Mouse (Mus musculus): ENCODE data around the gene Gpr155. TPM values are rescaled to one million over a fixed set of nuclear protein-coding genes. Genes with fewer than 3 reads are reported as not detected.

The Gpr155 gene
- polyA plus RNA-seq, 1 experiment: 6.2 TPM

GRCm38 (mm10) chr2:73403385-73404013 lies 17.1 kb upstream of the Gpr155 start:
- Histone ChIP-seq H3K4me1 (ENCODE audit: control insufficient read depth, insufficient read depth, low read length) (no peaks in the 10 kb centered on the region), H3K27ac (ENCODE audit: insufficient read depth, low read depth, low read length) (no peak overlapping the region), H3K27me3 (replicated peaks; ENCODE audit: control insufficient read depth, insufficient read depth, low read length) (no peaks in the 10 kb centered on the region), H3K36me3 (ENCODE audit: control insufficient read depth, insufficient read depth, low read length) (no peaks in the 10 kb centered on the region), H3K4me3 (ENCODE audit: insufficient read depth, low read depth, low read length) (no peak overlapping the region)
- WGBS: 70% methylated on average over 15 of the region's 15 CpGs
- DNase-seq: peak; percentile 5
- no peak for TF ChIP-seq POLR2A (IDR thresholded peaks at IDR 0.05; ENCODE audit: low read depth, low read length)

- WGBS: 35% methylated on average over 1 of the region's 1 CpGs
- TF ChIP-seq POLR2A (IDR thresholded peaks at IDR 0.05; ENCODE audit: low read depth, low read length): no peak
- no peak for TF ChIP-seq CTCF (conservative IDR thresholded peaks at IDR 0.05; ENCODE audit: insufficient read depth, insufficient read length, low read depth, low read length)
- no peaks in the 10 kb centered on the region for H3K36me3 ChIP-seq (ENCODE audit: control insufficient read depth, insufficient read depth, low read length)
- no peak overlapping the region for H3K4me3 ChIP-seq (ENCODE audit: insufficient read depth, low read depth, low read length)
- H3K27me3 ChIP-seq (replicated peaks; ENCODE audit: control insufficient read depth, insufficient read depth, low read length): no peaks in the 10 kb centered on the region
- no peaks in the 10 kb centered on the region for H3K4me1 ChIP-seq (ENCODE audit: control insufficient read depth, insufficient read depth, low read length)
- H3K27ac ChIP-seq (ENCODE audit: insufficient read depth, low read depth, low read length): no peak overlapping the region
- no peak for DNase-seq
These were observed 15.3 kb upstream of the Gpr155 start for GRCm38 (mm10) chr2:73401689-73402088.

- Histone ChIP-seq H3K27me3 (replicated peaks; ENCODE audit: control insufficient read depth, insufficient read depth, low read length) (no peaks in the 10 kb centered on the region), H3K4me3 (ENCODE audit: insufficient read depth, low read depth, low read length) (no peak overlapping the region), H3K36me3 (ENCODE audit: control insufficient read depth, insufficient read depth, low read length) (no peaks in the 10 kb centered on the region), H3K4me1 (ENCODE audit: control insufficient read depth, insufficient read depth, low read length) (no peaks in the 10 kb centered on the region), H3K27ac (ENCODE audit: insufficient read depth, low read depth, low read length) (no peak overlapping the region)
- 100% methylated on average over 2 of the region's 2 CpGs for WGBS
- DNase-seq: no peak
- TF ChIP-seq POLR2A (IDR thresholded peaks at IDR 0.05; ENCODE audit: low read depth, low read length) (no peak), CTCF (conservative IDR thresholded peaks at IDR 0.05; ENCODE audit: insufficient read depth, insufficient read length, low read depth, low read length) (no peak)
These were observed 11.1 kb upstream of the Gpr155 start for GRCm38 (mm10) chr2:73397476-73397875.

GRCm38 (mm10) chr2:73396828-73397325 lies 10.5 kb upstream of the Gpr155 start:
- Histone ChIP-seq H3K27ac (ENCODE audit: insufficient read depth, low read depth, low read length) (no peak overlapping the region), H3K27me3 (replicated peaks; ENCODE audit: control insufficient read depth, insufficient read depth, low read length) (no peaks in the 10 kb centered on the region), H3K36me3 (ENCODE audit: control insufficient read depth, insufficient read depth, low read length) (no peaks in the 10 kb centered on the region), H3K4me1 (ENCODE audit: control insufficient read depth, insufficient read depth, low read length) (no peaks in the 10 kb centered on the region), H3K4me3 (ENCODE audit: insufficient read depth, low read depth, low read length) (no peak overlapping the region)
- WGBS: 85% methylated on average over 3 of the region's 3 CpGs
- peak; percentile 7 for DNase-seq
- TF ChIP-seq POLR2A (IDR thresholded peaks at IDR 0.05; ENCODE audit: low read depth, low read length): no peak
- no peak for TF ChIP-seq CTCF (conservative IDR thresholded peaks at IDR 0.05; ENCODE audit: insufficient read depth, insufficient read length, low read depth, low read length)

GRCm38 (mm10) chr2:73395516-73395915 lies 9.1 kb upstream of the Gpr155 start:
- no peak overlapping the region for H3K4me3 ChIP-seq (ENCODE audit: insufficient read depth, low read depth, low read length)
- no peak for DNase-seq
- 77% methylated on average over 8 of the region's 8 CpGs for WGBS
- H3K36me3 ChIP-seq (ENCODE audit: control insufficient read depth, insufficient read depth, low read length): no peaks in the 10 kb centered on the region
- no peaks in the 10 kb centered on the region for H3K27me3 ChIP-seq (replicated peaks; ENCODE audit: control insufficient read depth, insufficient read depth, low read length)
- no peaks in the 10 kb centered on the region for H3K4me1 ChIP-seq (ENCODE audit: control insufficient read depth, insufficient read depth, low read length)
- no peak overlapping the region for H3K27ac ChIP-seq (ENCODE audit: insufficient read depth, low read depth, low read length)
- TF ChIP-seq CTCF (conservative IDR thresholded peaks at IDR 0.05; ENCODE audit: insufficient read depth, insufficient read length, low read depth, low read length) (no peak), POLR2A (IDR thresholded peaks at IDR 0.05; ENCODE audit: low read depth, low read length) (no peak)

GRCm38 (mm10) chr2:73394476-73394875 lies 8.1 kb upstream of the Gpr155 start:
- Histone ChIP-seq H3K4me3 (ENCODE audit: insufficient read depth, low read depth, low read length) (no peak overlapping the region), H3K4me1 (ENCODE audit: control insufficient read depth, insufficient read depth, low read length) (no peaks in the 10 kb centered on the region), H3K27ac (ENCODE audit: insufficient read depth, low read depth, low read length) (no peak overlapping the region), H3K27me3 (replicated peaks; ENCODE audit: control insufficient read depth, insufficient read depth, low read length) (no peaks in the 10 kb centered on the region), H3K36me3 (ENCODE audit: control insufficient read depth, insufficient read depth, low read length) (no peaks in the 10 kb centered on the region)
- DNase-seq: no peak
- 76% methylated on average over 3 of the region's 3 CpGs for WGBS
- TF ChIP-seq POLR2A (IDR thresholded peaks at IDR 0.05; ENCODE audit: low read depth, low read length) (no peak), CTCF (conservative IDR thresholded peaks at IDR 0.05; ENCODE audit: insufficient read depth, insufficient read length, low read depth, low read length) (no peak)

GRCm38 (mm10) chr2:73392772-73393171 lies 6.4 kb upstream of the Gpr155 start:
- 82% methylated on average over 2 of the region's 2 CpGs for WGBS

More at GRCm38 (mm10) chr2:73392772-73393171, 6.4 kb upstream of the Gpr155 start:
- no peak for DNase-seq
- Histone ChIP-seq H3K4me3 (ENCODE audit: insufficient read depth, low read depth, low read length) (no peak overlapping the region), H3K27ac (ENCODE audit: insufficient read depth, low read depth, low read length) (no peak overlapping the region), H3K27me3 (replicated peaks; ENCODE audit: control insufficient read depth, insufficient read depth, low read length) (no peaks in the 10 kb centered on the region), H3K4me1 (ENCODE audit: control insufficient read depth, insufficient read depth, low read length) (no peaks in the 10 kb centered on the region), H3K36me3 (ENCODE audit: control insufficient read depth, insufficient read depth, low read length) (no peaks in the 10 kb centered on the region)
- TF ChIP-seq CTCF (conservative IDR thresholded peaks at IDR 0.05; ENCODE audit: insufficient read depth, insufficient read length, low read depth, low read length) (no peak), POLR2A (IDR thresholded peaks at IDR 0.05; ENCODE audit: low read depth, low read length) (no peak)

All from kidney, adult 2 months (tissue).